Mouse (Mus musculus): ENCODE data around the gene Cep170.

DNA sequence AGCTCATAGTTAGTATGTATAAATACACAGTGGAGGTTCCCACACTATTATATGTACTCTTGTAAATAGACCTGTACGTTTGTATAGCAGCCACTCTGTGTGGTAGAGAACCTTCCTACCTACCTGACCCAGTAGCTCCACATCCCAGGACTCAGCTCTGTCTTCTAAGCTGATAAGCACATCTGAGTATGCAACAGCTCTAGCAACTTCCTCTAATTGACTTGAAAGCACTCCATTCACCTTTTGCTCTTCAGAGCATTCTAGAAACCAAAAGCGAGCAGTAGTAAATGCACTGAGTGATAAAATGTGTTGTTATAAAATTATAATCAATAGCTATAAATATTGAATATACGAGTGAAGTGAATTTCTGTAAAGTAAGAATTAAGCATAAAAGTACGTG, 13.1 kb upstream of the Cep170 start:
- TF ChIP-seq POLR2A (IDR thresholded peaks at IDR 0.05; ENCODE audit: borderline replicate concordance, extremely low read depth, low read depth, low read length) (no peak), CTCF (IDR thresholded peaks at IDR 0.05; ENCODE audit: insufficient read depth, low read length) (no peak)
